Mouse (Mus musculus) ES-Bruce4 (cell line): ENCODE data around the gene Atp5s.

Experiments
- CTCF ChIP-seq: IDR thresholded peaks from one replicate; pipeline ENCODE4 v1.8.1; 2011; ENCODE audit warnings: low read depth, low read length
- EP300 ChIP-seq: IDR thresholded peaks from 2 replicates; pipeline ENCODE4 v1.6.1; 2011; ENCODE audit warnings: low read depth, low read length; ENCODE audit not compliant: insufficient read depth
- POLR2A ChIP-seq: IDR thresholded peaks from one replicate; pipeline ENCODE4 v1.8.1; 2011; ENCODE audit warnings: low read length; ENCODE audit not compliant: insufficient read depth

DNA sequence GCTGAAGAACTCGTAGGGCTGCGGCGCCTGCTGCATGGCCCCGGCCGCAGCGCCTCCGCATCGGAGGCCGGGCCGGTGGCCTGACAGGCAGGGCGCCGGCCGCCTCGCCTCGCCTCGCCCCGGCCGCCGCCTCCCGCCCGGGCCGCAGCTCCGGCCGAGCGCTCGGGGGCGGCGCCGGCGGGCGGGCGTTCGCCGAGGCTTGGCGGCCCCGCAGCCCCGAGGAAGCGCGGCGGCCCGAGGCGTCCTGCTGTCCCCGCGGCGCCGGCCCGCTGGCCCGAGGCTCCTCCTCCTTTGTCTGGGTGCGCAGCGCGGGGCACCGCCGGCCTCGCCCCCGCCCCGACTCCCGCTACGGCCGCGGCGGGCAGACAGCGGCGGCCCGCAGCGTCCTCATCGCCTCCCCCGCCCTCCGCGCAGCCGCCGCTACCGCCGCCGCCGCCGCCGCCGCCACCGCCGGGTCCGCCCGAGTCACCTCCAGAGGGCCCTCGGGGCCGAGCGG is 43.1 kb upstream of the Atp5s start, which contains the start of gene Sos2:
- TF ChIP-seq CTCF, result no peak
- TF ChIP-seq POLR2A, result no peak
- no peak for TF ChIP-seq EP300
